Mouse (Mus musculus): ENCODE measurements around the gene 3110040N11Rik. TPM values are rescaled to one million over a fixed set of nuclear protein-coding genes. Genes with fewer than 3 reads are reported as not detected.

The 3110040N11Rik gene
- total RNA-seq, 2 experiments from 2014 or later = 22.3 to 27.0 TPM

DNA sequence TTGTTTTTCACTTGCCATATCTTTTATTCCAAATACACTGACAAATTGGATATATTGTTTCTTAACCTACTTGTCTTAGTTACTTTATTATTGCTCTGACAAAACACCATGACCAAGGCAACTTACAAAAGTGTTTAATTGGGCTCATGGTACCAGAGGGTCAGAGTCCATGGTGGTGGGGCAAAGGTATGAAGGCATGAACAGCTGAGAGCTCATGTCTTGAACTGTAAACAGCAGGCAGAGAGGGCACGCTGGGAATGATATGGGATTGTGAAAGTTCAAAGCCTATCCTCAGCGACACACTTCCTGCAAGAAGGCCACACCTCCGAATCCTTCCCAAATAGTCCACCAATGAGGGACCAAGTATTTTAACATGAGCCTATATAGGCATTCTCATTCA, 41.3 kb downstream of the 3110040N11Rik start:
- intact Hi-C loops (cut with DNase I) = no loop called here
- no peak for DNase-seq (ENCODE audit: low spot score in 2 of 2)

DNA sequence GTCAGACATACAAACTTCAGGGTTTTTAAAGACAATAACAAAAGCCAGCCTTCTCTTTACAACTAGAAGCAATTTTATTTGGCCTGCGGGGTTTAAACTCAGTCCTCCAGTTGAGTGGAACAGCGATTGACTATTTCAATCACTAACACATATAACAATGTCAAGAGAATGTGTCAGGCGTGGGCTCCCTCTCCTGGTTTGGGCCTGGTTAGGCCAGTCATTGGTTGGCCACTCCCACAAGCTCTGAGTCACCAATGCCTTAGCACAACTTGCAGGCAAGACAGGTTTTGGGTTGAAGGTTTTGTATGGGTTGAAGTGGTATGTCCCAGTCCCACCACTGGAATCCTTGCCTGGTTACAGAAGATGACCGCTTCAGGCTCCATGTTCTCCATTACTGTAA, 45.1 kb downstream of the 3110040N11Rik start:
- intact Hi-C loops (cut with DNase I) = no loop called here
- no peak for DNase-seq (ENCODE audit: low spot score in 2 of 2)

DNA sequence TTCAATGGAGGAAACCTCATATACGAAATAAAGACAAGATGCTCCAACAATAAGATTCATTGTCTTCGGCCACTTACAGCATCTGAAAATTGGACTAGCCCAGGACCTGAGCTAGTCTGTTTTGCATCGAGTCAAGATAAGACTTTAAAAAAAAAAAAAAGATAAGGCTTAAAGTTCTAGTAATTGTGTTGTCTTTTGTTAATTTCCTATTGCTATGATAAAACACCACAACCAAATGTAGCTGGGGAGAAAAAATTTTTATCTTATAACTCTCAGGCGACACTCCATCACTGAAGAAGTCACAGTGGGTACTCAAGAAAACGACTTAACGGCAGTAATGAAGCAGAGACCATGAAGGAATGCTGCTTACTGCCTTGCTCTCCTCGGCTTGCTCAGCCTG, 49.3 kb downstream of the 3110040N11Rik start:
- intact Hi-C loops (cut with DNase I) = no loop called here
- DNase-seq (ENCODE audit: low spot score in 2 of 2) = no peak

DNA sequence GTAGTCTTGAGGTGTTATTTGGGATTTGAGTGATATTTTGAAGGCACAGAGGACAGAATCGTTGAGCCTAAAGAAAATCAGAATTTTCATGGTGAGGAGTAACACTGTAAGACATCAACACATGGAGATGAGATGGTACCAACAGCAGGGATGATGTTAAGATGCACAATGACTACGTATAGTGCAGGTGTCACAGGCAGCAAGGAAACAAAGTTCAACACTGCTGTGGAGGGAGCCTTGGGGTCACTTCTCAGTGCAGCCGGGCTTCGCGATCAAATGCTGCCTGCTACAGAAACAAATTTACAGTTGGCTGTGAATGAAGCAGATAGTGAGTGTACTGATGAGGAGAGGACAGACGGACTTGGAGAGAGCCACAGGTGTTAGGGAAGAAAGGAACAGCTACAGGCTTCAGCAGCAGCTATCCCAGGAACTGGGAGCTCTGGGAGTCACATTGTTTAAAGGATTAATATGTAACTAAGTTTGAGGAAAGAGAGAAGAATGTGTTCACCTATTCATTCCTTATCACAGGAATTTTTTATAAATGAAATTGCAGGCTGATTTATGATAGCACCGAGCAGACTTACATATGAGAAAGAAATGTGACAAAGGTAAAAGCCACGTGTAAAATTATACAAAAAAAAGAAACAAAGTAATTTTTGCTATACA, 50.4 kb downstream of the 3110040N11Rik start:
- intact Hi-C loops (cut with DNase I) = no loop called here
- no peak for DNase-seq (ENCODE audit: low spot score in 2 of 2)

DNA sequence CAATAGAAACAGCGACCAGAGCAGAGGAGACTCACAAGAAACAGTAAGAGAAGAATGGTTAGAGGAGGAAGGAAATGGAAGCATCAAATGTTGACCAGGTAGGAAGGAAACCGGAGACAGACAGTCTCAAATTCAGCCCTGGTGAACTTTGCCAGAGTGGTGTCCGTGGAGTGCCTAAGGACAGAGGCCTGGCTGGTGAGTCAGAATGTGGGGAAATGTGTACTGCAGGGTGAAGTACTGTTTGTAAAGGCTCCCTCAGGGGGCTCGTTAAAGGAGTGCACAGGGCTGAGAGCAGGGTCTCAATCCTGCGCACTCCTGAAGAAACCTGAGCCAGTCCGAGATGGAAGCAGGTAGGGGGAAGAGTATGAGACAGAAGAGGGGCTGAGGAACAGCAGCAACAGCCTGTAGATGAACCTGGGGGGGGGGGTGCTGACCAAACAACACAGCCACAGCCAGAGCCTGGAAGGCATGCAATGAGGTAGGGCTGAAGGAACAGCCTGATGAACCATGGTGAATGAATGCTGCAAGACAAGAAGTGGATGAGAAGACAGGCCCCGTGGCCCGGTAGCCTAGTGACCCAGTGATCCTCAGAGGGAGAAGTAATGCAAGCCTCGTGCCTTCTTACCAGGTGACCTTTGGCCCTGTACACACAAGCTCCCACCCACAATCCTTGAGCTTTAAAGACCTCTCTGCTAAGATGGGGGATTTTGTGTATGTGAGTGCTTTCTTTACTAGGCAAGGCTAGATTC, 53.8 kb downstream of the 3110040N11Rik start:
- intact Hi-C loops (cut with DNase I) = no loop called here
- no peak for DNase-seq (ENCODE audit: low spot score in 2 of 2)

DNA sequence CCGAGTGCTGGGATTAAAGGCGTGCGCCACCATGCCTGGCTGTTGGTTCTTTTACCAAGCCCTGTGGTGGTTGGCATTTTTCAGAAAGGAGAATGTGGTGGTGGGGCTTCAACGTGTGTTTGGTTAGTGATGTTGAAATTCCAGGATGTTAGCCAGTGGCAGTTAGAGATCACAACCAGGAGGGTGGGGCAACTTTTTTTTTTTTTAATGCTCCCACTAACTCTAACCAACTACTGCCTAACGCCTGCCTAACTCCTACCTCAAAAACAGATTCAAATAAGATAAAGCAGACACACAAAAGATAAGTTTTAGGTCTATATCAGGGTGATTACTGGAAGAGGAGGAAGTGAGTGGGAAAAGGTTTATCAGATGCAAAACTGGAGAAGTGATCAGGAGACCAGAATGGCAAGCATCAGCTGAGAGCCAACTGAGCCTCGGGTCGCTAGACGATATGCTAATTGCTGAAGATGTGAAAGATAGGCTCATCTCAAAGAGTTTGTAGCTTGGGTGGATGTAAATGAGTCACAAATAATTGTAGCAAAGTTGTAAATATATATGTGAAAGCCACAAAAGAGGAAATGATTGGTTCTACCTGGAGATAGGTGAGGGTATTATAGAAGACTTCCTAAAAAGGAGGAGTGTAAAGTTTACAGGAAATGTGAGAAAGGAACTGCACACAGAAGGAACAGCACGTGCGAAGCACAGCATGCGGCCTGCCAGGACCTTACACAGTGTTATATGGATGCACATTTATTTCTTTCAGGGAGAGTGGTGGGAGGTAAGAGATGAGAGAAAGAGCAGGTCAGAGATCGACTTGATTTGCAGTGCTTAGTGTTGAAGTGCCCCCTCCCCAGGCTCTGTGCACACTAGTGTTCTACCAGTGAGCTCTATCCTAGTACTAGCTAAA, 56.8 kb downstream of the 3110040N11Rik start:
- DNase-seq (ENCODE audit: low spot score in 2 of 2) = no peak
- intact Hi-C loops (cut with DNase I) = no loop called here

Other genes starting within 250 kb of the 3110040N11Rik start
- gene Fsd2, start 222.5 kb downstream of the 3110040N11Rik start, total RNA-seq (2021) = under 1 TPM; 0.10 to 0.25 TPM
- gene Whamm, start 218.2 kb downstream of the 3110040N11Rik start, total RNA-seq (2021) = 10 to 100 TPM; 12.3 to 21.0 TPM
- gene Homer2, start 82.0 kb downstream of the 3110040N11Rik start, total RNA-seq (2021) = 10 to 100 TPM; 64.3 to 73.2 TPM
- gene Ramac, start 26.6 kb downstream of the 3110040N11Rik start, total RNA-seq (2021) = 10 to 100 TPM; 77.3 to 80.7 TPM
- gene Btbd1, start 40.0 kb upstream of the 3110040N11Rik start, total RNA-seq (2021) = 100 to 1,000 TPM; 113 to 124 TPM
- gene Gm10160, start 66.3 kb upstream of the 3110040N11Rik start, total RNA-seq (2021) = not detected
- gene Tm6sf1, start 69.5 kb upstream of the 3110040N11Rik start, total RNA-seq (2021) = 10 to 100 TPM; 28.4 to 36.9 TPM
- 10 to 100 TPM; 76.0 to 76.9 TPM for gene Hdgfl3, start 145.0 kb upstream of the 3110040N11Rik start, total RNA-seq (2021)
- gene Bnc1, start 202.8 kb upstream of the 3110040N11Rik start, total RNA-seq (2021) = not detected

Measured in left cerebral cortex, postnatal 36 days (tissue).